Mouse (Mus musculus): ENCODE results near the gene Hemk1.

Hemk1 gene

DNA sequence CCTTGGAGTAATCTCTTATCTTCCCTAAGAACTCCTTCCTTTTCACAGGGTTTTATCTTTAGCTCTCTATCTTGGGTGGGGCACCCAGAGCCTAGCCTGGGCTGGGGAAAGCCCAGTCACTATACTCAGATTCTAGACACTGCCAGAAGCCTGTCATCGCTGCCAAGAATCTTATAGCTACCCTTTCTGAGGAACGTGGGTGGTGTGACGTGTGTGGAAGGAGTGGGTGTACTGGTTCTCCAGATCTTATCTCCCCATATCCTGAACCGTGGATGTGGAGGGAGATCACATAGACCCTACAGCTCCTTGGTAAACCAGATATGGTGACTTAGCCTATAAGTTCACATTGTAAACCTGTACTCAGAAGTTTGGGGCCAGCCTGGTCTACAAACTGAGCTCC lies 42.5 kb downstream of the Hemk1 start:
- DNase-seq (ENCODE audit: low spot score), result no peak

DNA sequence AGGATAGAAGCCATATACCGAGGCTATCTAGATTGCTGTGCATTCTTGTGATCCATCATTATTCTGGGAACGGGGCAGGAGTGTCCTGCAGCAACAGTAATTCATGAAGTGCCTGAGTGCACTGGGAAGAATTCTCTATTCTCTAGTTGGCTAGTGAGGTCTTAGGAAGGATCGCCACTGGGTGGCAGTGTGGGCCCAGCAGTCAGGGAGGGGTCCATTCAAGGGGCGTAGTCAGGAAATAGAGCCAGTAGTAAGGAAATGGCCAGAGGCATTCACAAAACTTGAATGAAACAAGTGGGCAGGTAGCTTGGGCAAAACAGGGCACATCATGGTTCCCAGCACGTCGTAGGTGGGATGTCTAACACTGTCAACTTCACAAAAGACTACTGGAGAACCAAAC lies 43.9 kb downstream of the Hemk1 start:
- DNase-seq (ENCODE audit: low spot score), result peak; percentile 79

DNA sequence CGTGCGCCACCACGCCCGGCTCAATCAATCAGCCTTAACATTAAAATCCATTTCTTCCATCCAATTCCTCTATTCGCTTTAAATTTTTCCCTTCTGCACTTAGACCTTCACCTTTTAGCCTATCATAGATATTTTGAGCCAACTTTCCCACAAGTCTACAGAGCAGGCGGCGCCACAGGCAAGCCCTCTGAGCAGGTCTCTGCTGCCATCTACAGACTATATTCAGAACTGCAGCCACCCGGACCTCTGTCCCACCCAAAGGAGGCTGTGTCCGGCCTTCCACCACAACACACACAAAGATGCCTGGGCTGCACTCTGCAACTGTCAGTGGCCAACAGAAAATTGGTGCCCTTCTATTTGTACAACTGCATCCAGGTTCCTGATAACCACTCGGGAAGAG lies 47.3 kb downstream of the Hemk1 start:
- peak; percentile 78 for DNase-seq (ENCODE audit: low spot score)

DNA sequence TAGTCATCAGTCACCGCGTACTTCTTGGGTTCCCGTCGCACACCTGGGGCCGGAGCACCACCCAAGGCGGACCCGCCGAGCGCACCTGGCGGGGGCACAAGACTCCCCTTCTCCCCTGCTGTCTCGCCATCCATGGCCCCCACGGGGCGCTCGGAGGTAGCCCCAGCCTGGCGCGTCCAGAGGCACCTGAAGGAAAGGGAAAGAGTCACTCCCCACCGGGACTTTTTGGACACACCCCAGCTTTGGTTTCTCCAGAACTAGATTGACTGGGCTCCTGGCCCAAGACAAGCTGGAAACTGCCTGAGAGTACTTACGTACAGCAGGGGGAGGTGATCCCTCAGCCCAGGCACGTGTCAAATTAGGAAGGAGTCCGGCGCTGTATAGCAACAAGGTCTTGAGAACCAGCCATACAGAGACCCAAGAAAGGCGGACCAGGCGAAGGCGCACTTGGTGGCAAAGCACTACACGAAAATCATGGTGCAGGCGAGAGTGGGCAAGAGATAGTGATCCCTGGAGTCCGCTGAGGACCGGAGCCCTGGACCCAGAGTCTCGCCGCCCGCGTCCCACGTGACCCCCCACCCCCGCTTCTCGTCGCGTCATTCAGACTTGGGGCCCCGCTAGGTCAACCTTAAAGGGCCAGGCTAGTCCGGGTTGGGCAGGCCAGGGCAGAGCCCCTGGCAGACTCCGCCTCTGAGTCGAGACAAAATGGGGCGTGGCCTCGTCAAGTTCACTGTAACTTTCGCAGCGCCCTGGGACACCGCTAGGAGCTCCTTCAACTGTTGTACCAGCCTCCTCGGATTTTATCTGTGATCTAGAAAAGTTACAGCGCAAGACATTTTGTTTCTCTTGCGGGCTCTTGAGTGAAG lies 48.7 kb downstream of the Hemk1 start, which contains the start of gene Mapkapk3:
Gene Mapkapk3 (minus strand): TSS at position 667 of the 866 bp plus-strand sequence.
- DNase-seq (ENCODE audit: low spot score), result peak; percentile 83

DNA sequence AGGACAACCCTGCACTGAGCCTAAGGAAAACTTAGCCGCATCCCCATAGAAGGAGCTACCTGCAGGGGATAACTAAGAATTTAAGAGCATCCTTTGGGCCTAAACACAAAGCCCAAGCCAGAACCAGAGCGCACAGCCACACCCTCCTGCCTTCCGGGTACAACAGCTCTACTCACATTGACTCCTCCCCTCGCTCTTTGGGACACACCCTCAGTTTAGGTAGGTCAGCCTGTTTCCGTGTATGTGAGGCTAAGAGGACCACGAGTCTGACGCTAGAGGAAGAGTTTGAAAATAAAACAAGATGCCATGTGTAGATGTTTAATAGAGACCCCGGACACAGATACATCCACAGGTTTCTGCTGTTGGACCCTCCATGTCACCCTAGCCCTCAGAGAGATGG lies 49.4 kb downstream of the Hemk1 start:
- DNase-seq (ENCODE audit: low spot score), result no peak

DNA sequence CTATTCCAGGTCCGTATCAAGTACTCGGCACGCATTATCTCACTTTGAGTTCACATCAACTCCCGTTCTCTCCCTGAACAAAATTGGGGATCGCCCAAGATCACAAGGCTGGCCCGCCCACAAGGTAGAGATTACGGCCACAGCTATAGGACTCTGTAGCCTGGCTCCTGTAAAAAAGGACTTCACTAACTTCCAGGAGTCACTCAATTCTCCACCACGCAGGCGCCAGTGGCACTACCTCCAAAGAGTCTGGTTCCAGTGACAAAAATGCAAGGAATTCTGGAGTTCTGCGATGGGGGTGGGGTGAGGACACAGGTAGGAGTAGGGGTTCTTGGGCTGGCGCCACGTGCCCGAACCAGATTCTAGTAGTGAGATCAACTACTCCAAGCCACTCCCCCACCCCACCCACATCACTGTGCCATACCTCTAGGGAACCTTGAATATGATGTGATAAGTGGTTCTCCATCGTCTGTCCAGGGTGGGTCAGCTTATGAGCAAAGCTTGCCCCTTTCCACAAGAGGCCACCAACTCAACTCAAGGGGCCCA lies 50.0 kb downstream of the Hemk1 start:
- DNase-seq (ENCODE audit: low spot score), result no peak

DNA sequence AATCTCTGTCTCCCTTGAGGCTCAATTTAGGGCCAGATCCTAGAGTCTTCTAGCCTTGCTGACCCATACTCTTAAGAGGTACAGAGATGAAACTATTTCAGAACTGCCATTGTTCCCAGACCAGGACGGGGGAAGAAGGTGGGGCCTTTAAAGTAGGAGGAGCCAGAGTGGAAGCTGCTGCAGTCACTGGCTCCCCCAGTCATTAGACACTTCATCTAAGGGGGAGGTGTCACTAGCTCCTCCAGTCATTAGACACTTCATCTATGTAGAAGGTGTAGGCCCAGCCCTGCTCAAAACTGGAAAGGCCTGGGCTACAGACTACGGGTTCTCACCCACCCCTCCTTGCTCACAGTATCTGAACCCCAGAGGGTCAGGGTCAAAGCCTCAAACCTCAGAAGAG lies 50.9 kb downstream of the Hemk1 start:
- no peak for DNase-seq (ENCODE audit: low spot score)

DNA sequence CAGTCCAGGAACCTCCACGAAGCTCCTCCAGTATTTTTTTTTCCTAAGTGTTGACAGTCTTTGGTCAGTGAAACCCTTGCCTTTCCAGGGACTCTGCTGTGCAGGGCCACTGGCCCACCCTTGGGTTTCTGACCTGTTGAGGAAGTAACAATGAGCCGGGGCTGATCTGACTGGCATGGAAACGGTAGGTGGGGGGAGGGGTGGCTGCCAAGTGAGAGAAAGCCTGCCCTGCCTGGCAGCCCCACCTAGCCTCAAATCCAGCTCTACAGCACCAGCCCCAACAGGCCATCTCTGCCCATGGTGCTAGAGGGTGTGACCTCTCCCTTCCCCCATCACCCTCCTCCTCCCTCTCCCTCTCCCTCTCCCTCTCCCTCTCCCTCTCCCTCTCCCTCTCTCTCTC lies 53.1 kb downstream of the Hemk1 start:
- no peak for DNase-seq (ENCODE audit: low spot score)

DNA sequence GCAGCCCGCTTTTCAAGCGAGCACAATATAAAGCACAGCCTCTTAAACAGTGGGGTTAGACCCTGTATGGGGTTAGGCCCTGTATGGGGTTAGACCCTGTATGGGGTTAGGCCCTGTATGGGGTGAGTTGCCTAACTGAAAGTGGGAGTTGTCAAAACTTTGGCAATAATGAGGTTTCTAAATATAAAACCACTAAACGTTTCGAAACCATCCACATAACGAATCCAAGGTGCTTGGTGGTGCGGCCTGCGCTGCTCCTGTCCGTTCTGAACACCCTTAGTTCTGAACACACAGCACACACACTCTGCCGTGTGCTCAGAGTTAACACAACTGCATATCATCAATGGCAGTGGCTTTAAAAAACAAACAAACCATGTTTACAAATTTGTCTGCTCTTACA lies 55.2 kb downstream of the Hemk1 start:
- no peak for DNase-seq (ENCODE audit: low spot score)

DNA sequence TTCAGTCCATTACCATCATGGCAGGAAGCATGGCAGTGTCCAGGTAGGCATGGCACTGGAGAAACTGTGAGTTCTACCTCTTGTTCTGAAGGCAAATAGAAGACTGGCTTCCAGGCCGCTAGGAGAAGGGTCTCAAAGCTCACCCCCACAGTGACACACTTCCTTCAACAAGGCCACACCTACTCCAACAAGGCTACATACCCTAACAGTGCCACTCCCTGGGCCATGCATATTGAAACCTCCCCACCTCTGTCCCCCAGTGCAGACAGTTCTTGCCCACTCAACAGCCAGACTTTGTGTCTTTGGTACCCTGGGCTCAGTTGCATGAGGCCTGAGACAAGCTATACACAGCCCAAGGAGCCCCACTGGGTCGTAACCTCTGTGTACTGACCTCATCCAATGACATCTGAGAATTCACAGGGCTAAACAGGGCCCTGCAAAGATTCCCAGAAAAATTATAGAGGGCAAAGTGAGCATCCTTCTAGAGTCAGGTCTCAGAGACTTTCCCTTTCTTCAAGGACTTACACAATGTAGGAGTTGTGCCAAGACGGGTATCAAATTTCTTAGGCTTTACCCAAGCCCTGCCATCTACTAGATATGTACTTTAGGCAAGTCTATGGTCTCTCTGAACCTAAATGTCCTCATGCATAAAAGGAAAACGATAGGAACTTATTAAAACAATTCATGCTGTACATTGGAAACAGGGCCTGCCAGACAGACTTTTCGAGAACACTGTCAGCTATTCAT lies 56.7 kb downstream of the Hemk1 start:
- peak; percentile 57 for DNase-seq (ENCODE audit: low spot score)

DNA sequence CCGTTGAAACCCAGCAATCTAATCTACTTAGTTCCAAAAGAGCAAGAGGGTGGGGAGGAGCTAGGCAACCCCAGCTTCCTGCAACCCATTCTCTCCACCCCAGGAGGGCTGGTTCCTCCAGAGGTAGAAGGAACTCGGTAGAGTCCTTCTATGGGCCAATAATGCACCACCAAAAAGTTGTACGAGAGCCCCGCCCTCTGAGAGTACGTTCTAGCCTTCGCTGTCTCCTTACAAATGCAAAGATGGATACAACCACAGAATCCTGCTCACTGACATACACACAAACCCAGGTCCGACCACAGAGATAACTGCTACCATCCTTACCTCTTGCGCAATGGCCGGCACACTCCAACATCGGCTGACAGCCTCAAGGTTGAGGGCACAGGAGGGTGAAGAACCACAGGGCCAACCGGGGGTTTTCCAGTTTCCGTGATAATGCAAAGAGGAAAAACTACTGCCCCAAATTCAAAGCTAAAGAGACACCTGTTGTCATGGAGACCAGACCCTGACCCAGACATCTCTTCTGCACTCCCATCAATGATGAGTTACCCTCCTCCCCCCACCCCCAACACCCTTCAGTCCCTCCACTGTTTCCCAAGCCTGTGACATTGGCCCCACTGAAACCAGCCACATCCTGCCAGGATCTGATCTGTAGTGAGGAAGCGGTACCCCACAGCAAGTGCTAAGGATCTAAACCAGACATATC lies 57.7 kb downstream of the Hemk1 start:
- DNase-seq (ENCODE audit: low spot score), result no peak

DNA sequence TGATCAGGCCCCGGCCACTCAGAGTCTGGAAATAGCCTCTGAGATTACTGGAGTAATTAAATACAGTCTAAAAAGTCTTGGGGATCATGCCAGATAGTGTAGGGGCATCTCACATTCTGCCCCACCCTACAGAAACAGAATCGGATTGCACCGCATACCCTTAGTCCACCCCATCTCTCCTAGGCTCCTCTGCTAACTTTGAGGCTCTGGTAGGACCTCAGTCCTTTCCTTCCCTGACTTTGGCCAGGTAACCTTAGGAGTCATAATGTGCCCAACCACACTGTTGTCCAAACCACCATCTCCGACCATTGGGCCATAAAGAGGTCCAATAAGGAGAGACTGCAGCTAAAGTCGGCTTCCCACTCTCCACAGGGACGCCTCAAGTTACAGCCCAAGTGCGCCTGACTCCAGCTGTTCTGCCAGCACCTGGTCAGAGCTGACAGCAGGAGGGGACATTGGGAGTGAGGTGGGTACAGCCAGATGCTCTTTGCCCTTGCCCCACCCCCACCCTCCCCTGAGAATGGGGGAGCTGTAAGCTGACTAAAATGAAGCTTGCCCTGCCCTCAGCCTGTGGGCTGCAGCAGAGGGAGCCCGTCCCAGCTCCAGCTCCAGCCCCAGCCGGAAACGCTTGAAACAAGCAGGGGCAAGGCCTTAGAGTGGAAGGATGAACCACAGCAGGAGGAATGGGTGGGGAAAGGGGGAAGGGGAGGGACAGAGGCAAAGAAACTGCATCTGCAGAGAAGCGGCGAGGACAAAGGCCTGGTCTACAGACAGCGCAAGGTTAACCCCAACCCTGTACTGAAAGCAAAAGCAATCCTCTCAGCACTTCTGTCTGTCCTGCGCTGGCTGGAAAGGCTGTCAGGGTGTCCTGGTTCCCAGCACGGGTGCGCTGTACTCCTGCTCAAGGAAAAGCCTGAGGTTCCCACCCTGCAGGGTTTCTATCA lies 58.5 kb downstream of the Hemk1 start:
- DNase-seq (ENCODE audit: low spot score), result no peak

DNA sequence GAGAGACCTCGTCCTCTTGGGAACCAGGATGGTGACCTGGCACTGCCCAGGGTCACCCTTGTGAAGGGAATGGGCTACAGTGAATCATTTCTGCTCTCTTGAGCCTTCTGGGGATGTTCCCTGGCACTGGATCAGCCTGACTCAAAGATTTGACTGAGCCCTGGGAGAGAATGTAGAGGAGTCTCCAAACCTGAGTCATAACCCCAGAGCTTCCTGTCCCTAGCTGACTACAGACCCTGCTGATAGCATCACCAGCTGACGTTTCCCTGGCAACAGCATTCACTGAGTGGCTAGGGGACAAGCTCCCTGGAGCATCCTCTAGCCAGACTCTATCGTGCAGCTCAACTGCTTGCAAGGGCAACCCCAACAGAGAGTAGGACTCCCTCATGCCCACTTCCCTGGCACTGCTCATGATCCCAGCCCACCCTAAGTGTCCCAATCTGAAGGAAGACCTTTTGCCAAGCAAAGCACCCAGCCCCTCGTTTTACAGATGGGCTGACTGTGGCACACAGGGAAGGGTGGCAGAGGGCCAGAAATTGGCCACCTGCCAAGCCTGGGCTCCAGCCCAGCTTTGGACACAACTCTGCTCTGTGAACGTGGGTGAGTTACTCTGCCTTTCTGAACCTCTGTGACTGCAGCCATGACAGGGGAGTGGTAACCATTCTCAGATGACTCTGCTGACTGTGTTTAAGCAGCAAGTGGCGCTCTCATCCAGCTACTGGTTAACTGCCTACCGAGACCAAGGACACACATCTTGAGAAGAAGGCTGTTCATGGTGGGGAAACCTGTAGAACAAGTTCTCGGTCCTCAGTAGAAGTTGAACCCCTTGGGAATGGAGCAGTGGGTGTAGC lies 59.4 kb downstream of the Hemk1 start:
- DNase-seq (ENCODE audit: low spot score), result peak; percentile 84

DNA sequence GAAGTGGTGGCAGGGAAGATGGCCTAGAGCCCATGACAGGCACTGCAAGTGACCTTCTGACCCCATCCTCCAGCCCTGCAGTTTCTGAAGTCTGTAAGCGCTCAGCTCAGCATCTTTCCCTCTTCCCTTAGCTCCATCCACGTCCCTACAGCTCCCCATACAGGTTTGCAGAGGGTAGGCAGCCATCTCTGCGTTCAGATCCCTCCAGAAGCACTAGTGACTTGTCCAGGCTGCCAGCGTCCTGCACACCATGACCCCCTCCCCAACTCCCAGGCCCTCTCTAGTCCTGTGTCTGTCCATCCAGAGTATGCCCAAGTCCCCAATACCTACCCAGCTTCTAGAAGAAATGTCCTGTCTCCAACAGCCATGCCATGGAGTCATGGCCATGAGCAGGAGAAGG lies 60.0 kb downstream of the Hemk1 start:
- no peak for DNase-seq (ENCODE audit: low spot score)

DNA sequence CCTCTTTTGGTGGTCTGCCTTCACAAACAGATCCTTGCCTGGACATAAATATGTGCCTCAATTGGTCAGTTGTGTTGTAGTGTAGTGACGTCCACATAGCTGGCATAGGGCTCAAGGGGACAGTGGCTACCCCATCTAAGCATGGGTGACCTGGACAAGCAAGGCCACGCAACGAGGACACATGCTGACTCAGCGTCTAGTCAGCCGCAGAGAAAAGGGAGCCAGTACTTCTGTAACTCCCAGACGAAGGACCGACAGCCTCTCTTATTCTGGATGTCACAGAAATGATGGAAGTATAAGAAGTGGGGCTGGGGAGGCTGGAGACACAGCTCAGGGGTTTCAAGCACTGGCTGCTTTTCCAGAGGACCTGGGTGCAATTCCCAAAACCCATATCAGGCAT lies 60.5 kb downstream of the Hemk1 start:
- DNase-seq (ENCODE audit: low spot score), result no peak

Data from adipocyte (in vitro differentiated cells).